Mouse (Mus musculus) layer of hippocampus, postnatal 14 days (tissue): ENCODE data around the gene Dhh. TPM values are rescaled to one million over a fixed set of nuclear protein-coding genes. Genes with fewer than 3 reads are reported as not detected.

ENCODE experiments used
- DNase-seq, 2 experiments: peaks; one replicate each; pipeline ENCODE4 v3.0.0; 2021 to 2022; ENCODE audit warnings: low spot score in 2 of 2, mixed read lengths in 1 of 2
- total RNA-seq, 2 experiments: library from RNA; stranded (reverse); gene quantifications; 2 replicates each; pipeline ENCODE4 v1.2.3; 2021

Dhh gene
- total RNA-seq, 2 experiments from 2014 or later: 0.31 to 0.35 TPM

- peak in 1 of 2 experiments; percentile 72 for DNase-seq
These were observed 21.0 kb downstream of the Dhh start for GRCm38 (mm10) chr15:98877331-98877730.

- peak; percentile 95 to 98 for DNase-seq
These were observed 26.1 kb downstream of the Dhh start for GRCm38 (mm10) chr15:98871916-98872888.

GRCm38 (mm10) chr15:98871070-98871915, 27.0 kb downstream of the Dhh start, which contains the start of gene Kmt2d:
Gene Kmt2d (minus strand): TSS chr15:98871204.
- DNase-seq: peak in 1 of 2 experiments; percentile 13

GRCm38 (mm10) chr15:98870179-98871069, 27.9 kb downstream of the Dhh start:
- DNase-seq: peak in 1 of 2 experiments; percentile 48

- DNase-seq: no peak
These were observed 28.8 kb downstream of the Dhh start for GRCm38 (mm10) chr15:98869342-98870178.

- no peak for DNase-seq
These were observed 29.8 kb downstream of the Dhh start for GRCm38 (mm10) chr15:98868346-98869063.

- DNase-seq: peak in 1 of 2 experiments; percentile 67
These were observed 31.0 kb downstream of the Dhh start for GRCm38 (mm10) chr15:98867321-98867720.

GRCm38 (mm10) chr15:98866501-98866900, 31.8 kb downstream of the Dhh start:
- DNase-seq: no peak

- DNase-seq: no peak
These were observed 32.6 kb downstream of the Dhh start for GRCm38 (mm10) chr15:98865771-98866170.

- no peak for DNase-seq
These were observed 33.4 kb downstream of the Dhh start for GRCm38 (mm10) chr15:98864951-98865350.

GRCm38 (mm10) chr15:98863451-98863958, 34.8 kb downstream of the Dhh start:
- no peak for DNase-seq

GRCm38 (mm10) chr15:98861701-98862410, 36.5 kb downstream of the Dhh start:
- DNase-seq: no peak

GRCm38 (mm10) chr15:98860921-98861320, 37.4 kb downstream of the Dhh start:
- DNase-seq: no peak

GRCm38 (mm10) chr15:98859319-98860043, 38.9 kb downstream of the Dhh start:
- DNase-seq: no peak

GRCm38 (mm10) chr15:98854214-98854613, 44.1 kb downstream of the Dhh start:
- no peak for DNase-seq

- no peak for DNase-seq
These were observed 45.0 kb downstream of the Dhh start for GRCm38 (mm10) chr15:98853161-98853937.

- no peak for DNase-seq
These were observed 45.6 kb downstream of the Dhh start for GRCm38 (mm10) chr15:98852733-98853132.
